Mouse (Mus musculus) stomach, postnatal 0 days (tissue): Measurements from ENCODE around the gene Gm884.

Source experiments
- CTCF ChIP-seq: IDR thresholded peaks from 2 replicates; pipeline ENCODE4 v1.5.1; 2016; ENCODE audit warnings: antibody characterized with exemption, low read depth, mild to moderate bottlenecking, moderate library complexity
- EP300 ChIP-seq: optimal IDR thresholded peaks from 2 replicates; pipeline ENCODE3; 2016; ENCODE audit warnings: antibody characterized with exemption

GRCm38 (mm10) chr11:103636261-103636660 lies 15.3 kb upstream of the Gm884 start:
- no peak for TF ChIP-seq CTCF
- TF ChIP-seq EP300, result no peak
